Mouse (Mus musculus) thymus, adult 2 months (tissue): ENCODE results near the gene Zfp775. TPM values are rescaled to one million over a fixed set of nuclear protein-coding genes. Genes with fewer than 3 reads are reported as not detected.

Source experiments
- DNase-seq: peaks from one replicate; pipeline ENCODE4 v3.0.0; 2021
- H3K27ac ChIP-seq: fragments of 200-500 bp; 2 replicates; pipeline ENCODE4 v1.5.1; 2012; ENCODE audit warnings: low read length, control low read depth; ENCODE audit not compliant: control insufficient read depth, insufficient read depth
- H3K27me3 ChIP-seq: fragments of 200-500 bp; 2 replicates; pipeline ENCODE4 v1.6.1; 2012; ENCODE audit warnings: mild to moderate bottlenecking, low read length, moderate library complexity, mixed read lengths; ENCODE audit not compliant: control insufficient read depth, insufficient read depth
- H3K36me3 ChIP-seq: fragments of 200-500 bp; 2 replicates; pipeline ENCODE4 v1.6.1; 2012; ENCODE audit warnings: mild to moderate bottlenecking, low read length, moderate library complexity; ENCODE audit not compliant: control insufficient read depth, insufficient read depth
- H3K4me1 ChIP-seq: fragments of 200-500 bp; replicated peaks from 2 replicates; pipeline ENCODE4 v1.6.1; 2012; ENCODE audit warnings: low read length; ENCODE audit not compliant: control insufficient read depth, insufficient read depth
- H3K4me3 ChIP-seq: fragments of 200-500 bp; 2 replicates; pipeline ENCODE4 v1.5.1; 2012; ENCODE audit warnings: mild to moderate bottlenecking, low read length, control low read depth, moderate library complexity; ENCODE audit not compliant: control insufficient read depth, insufficient read depth
- CTCF ChIP-seq: fragments of 200-500 bp; IDR thresholded peaks from 2 replicates; pipeline ENCODE4 v1.5.1; 2012; ENCODE audit warnings: mild to moderate bottlenecking, control low read depth, low read length, moderate library complexity, borderline replicate concordance; ENCODE audit not compliant: control insufficient read depth, poor library complexity, insufficient read depth; ENCODE audit errors: extremely low read depth
- POLR2A ChIP-seq: fragments of 200-500 bp; IDR thresholded peaks from 2 replicates; pipeline ENCODE4 v1.6.1; 2012; ENCODE audit warnings: mild to moderate bottlenecking, low read length, control low read depth, moderate library complexity; ENCODE audit not compliant: control insufficient read depth, poor library complexity, insufficient read depth; ENCODE audit errors: extremely low read depth
- WGBS: fragments of 180-500 bp; shearing (Covaris S2); methylation state at CpG from one replicate; pipeline ENCODE4 v1.1.7; 2018; 5-methylcytosine and 5-hydroxymethylcytosine counted together
- polyA plus RNA-seq: library from polyadenylated mRNA; depleted of rRNA; stranded (reverse); fragments of >200 nt; gene quantifications from 2 replicates; pipeline ENCODE4 v1.2.3, GENCODE M21; 2012

Gene Zfp775
- polyA plus RNA-seq, 1 experiment = 8.2 TPM

GRCm38 (mm10) chr6:48573280-48573679 lies 28.6 kb upstream of the Zfp775 start:
- Histone ChIP-seq H3K27ac (no peak overlapping the region), H3K4me1 (no peaks in the 10 kb centered on the region), H3K36me3 (no peaks in the 10 kb centered on the region), H3K27me3 (no peaks in the 10 kb centered on the region), H3K4me3 (no peak overlapping the region)
- 87% methylated on average over 10 of the region's 10 CpGs for WGBS
- no peak for TF ChIP-seq CTCF
- TF ChIP-seq POLR2A = no peak
- DNase-seq = no peak

- 94% methylated on average over 3 of the region's 3 CpGs for WGBS
- H3K27me3 ChIP-seq = no peaks in the 10 kb centered on the region
These were observed 27.9 kb upstream of the Zfp775 start for GRCm38 (mm10) chr6:48573981-48574380.

GRCm38 (mm10) chr6:48578736-48579135 lies 23.1 kb upstream of the Zfp775 start:
- Histone ChIP-seq H3K4me1 (peaks cover 5% of the 10 kb centered on the region), H3K36me3 (no peaks in the 10 kb centered on the region), H3K27me3 (no peaks in the 10 kb centered on the region), H3K27ac (no peak overlapping the region), H3K4me3 (no peak overlapping the region)
- 58% methylated on average over 5 of the region's 5 CpGs for WGBS
- TF ChIP-seq CTCF = no peak
- TF ChIP-seq POLR2A = no peak
- DNase-seq = no peak

More at GRCm38 (mm10) chr6:48573981-48574380, 27.9 kb upstream of the Zfp775 start:
- TF ChIP-seq CTCF = no peak
- no peak for TF ChIP-seq POLR2A
- H3K36me3 ChIP-seq = no peaks in the 10 kb centered on the region
- no peaks in the 10 kb centered on the region; the same call in 1 of the 2 replicates for H3K4me1 ChIP-seq
- DNase-seq = no peak
- H3K27ac ChIP-seq = no peak overlapping the region
- H3K4me3 ChIP-seq = no peak overlapping the region

- TF ChIP-seq CTCF (no peak), POLR2A (no peak)
- Histone ChIP-seq H3K27me3 (no peaks in the 10 kb centered on the region), H3K4me3 (no peak overlapping the region), H3K4me1 (peaks cover 5% of the 10 kb centered on the region), H3K36me3 (no peaks in the 10 kb centered on the region), H3K27ac (no peak overlapping the region)
- no peak for DNase-seq
- 2% methylated on average over 5 of the region's 5 CpGs for WGBS
These were observed 22.6 kb upstream of the Zfp775 start for GRCm38 (mm10) chr6:48579215-48579648.

- Histone ChIP-seq H3K27ac (no peak overlapping the region), H3K4me3 (no peak overlapping the region), H3K27me3 (no peaks in the 10 kb centered on the region), H3K36me3 (no peaks in the 10 kb centered on the region), H3K4me1 (peaks cover 5% of the 10 kb centered on the region)
- 84% methylated on average over 3 of the region's 3 CpGs for WGBS
- TF ChIP-seq POLR2A = no peak
- TF ChIP-seq CTCF = no peak
- no peak for DNase-seq
These were observed 20.6 kb upstream of the Zfp775 start for GRCm38 (mm10) chr6:48581257-48581656.

- peak; percentile 40 for DNase-seq
- peaks cover 5% of the 10 kb centered on the region for H3K4me1 ChIP-seq
- WGBS = 83% methylated on average over 3 of the region's 3 CpGs
- H3K36me3 ChIP-seq = no peaks in the 10 kb centered on the region
- no peak overlapping the region for H3K4me3 ChIP-seq
- TF ChIP-seq CTCF (no peak), POLR2A (no peak)
- no peak overlapping the region for H3K27ac ChIP-seq
- H3K27me3 ChIP-seq = no peaks in the 10 kb centered on the region
These were observed 19.8 kb upstream of the Zfp775 start for GRCm38 (mm10) chr6:48582037-48582436.

GRCm38 (mm10) chr6:48589194-48589750 lies 12.6 kb upstream of the Zfp775 start, which contains the start of gene Gm45021:
Gene Gm45021 (plus strand): TSS chr6:48589610.
- peaks cover 17% of the 10 kb centered on the region for H3K4me1 ChIP-seq
- no peak for DNase-seq
- H3K4me3 ChIP-seq = no peak within 1 kb of the TSS
- H3K27ac ChIP-seq = peak within 1 kb of the TSS; percentile 34; the same call in 1 of the 2 replicates
- no peaks in the 10 kb centered on the region for H3K36me3 ChIP-seq
- no peaks in the 10 kb centered on the region for H3K27me3 ChIP-seq
- TF ChIP-seq CTCF (no peak), POLR2A (no peak)
- 5% methylated on average over 6 of the region's 6 CpGs for WGBS
